Mouse (Mus musculus): Measurements from ENCODE around the gene Thap11. TPM values are rescaled to one million over a fixed set of nuclear protein-coding genes. Genes with fewer than 3 reads are reported as not detected.

The Thap11 gene
- 41.5 and 45.3 TPM in 2 replicates for polyA plus RNA-seq (2012; rRNA removed)

DNA sequence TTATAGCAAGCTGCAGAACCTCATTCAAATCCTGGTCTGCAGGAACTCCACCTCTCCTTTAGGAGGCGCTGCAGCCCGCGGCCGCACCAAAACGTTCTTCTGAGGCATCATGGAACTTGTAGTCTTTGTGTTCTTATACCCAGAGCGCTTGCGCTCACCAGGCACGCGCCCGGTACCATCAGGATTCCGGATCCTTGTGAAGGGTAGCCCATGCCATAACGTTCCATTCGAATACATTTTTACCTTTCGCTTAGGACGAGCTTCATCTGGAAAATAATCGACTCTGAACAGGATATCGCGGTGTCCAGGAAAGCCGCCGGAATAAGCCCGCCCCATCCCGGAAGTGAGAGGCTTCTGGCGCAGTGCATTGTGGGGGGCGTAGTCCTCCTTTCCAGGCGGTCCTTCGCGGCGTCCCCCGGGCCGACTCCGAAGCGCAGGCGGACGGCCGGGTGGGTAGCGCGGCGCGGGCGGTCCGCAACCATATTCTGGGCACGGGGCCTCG lies at the start of gene Thap11:
Gene Thap11, plus strand, starts transcription at position 418 of the 502 bp plus-strand sequence.
- WGBS: under 1% methylated on average over 43 of the region's 43 CpGs
- Histone ChIP-seq H3K4me3 (ENCODE audit: insufficient read depth, low read depth, low read length) (peak within 1 kb of the TSS; percentile 63), H3K27ac (ENCODE audit: insufficient read depth, low read depth, low read length) (peak within 1 kb of the TSS; percentile 89), H3K36me3 (ENCODE audit: control insufficient read depth, insufficient read depth, low read length) (no peaks in the 10 kb centered on the region), H3K4me1 (ENCODE audit: control insufficient read depth, insufficient read depth, low read length) (peaks cover 8% of the 10 kb centered on the region; the same call in 1 of the 2 replicates), H3K27me3 (replicated peaks; ENCODE audit: control insufficient read depth, insufficient read depth, low read length) (no peaks in the 10 kb centered on the region)
- no peak for TF ChIP-seq POLR2A (IDR thresholded peaks at IDR 0.05; ENCODE audit: low read depth, low read length)
- peak; percentile 82 for TF ChIP-seq CTCF (conservative IDR thresholded peaks at IDR 0.05; ENCODE audit: insufficient read depth, insufficient read length, low read depth, low read length)
- DNase-seq: peak; percentile 96

DNA sequence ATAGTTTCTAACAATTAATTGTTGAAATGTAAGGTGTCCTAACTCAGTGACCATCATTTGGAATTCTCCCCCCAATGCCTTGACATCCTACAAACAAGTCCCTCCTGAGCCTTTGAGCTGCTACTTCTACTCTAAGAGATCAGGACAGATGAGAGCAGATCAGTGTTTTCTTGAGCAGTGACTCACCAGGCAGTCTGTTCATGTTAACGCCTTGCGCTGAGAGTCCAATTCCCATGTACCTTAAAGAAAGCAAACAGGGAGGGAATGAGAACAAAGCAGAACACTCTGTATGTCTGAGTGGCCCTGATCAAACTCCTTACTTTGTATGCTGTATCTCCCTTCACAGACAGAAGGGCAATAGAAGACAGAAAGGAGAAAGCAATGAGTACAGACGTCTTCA lies 49.6 kb upstream of the Thap11 start:
- 76% methylated on average over 3 of the region's 3 CpGs for WGBS
- DNase-seq: no peak
- TF ChIP-seq POLR2A (IDR thresholded peaks at IDR 0.05; ENCODE audit: low read depth, low read length): no peak
- no peak for TF ChIP-seq CTCF (conservative IDR thresholded peaks at IDR 0.05; ENCODE audit: insufficient read depth, insufficient read length, low read depth, low read length)

DNA sequence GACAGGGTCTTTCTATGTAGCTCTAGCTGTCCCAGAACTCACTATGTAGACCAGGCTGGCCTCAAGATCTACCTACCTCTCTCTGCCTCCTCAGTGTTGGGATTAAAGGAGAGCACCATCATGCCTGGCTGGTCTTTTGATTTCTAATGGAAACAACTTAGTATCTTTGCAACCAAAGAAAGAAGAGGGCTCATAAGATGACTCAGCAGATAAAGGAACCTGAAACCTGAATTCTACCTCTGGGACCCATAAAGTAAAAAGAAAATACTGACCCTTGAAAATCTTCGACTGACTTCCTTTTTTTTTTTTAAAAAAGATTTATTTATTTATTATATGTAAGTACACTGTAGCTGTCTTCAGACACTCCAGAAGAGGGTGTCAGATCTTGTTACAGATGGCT lies 49.0 kb upstream of the Thap11 start:
- TF ChIP-seq CTCF (conservative IDR thresholded peaks at IDR 0.05; ENCODE audit: insufficient read depth, insufficient read length, low read depth, low read length): no peak
- no peak for TF ChIP-seq POLR2A (IDR thresholded peaks at IDR 0.05; ENCODE audit: low read depth, low read length)
- Histone ChIP-seq H3K27ac (ENCODE audit: insufficient read depth, low read depth, low read length) (0 out of 2 replicates have a peak overlapping the region, but pooled peaks have one; percentile 17), H3K27me3 (replicated peaks; ENCODE audit: control insufficient read depth, insufficient read depth, low read length) (no peaks in the 10 kb centered on the region), H3K36me3 (ENCODE audit: control insufficient read depth, insufficient read depth, low read length) (no peaks in the 10 kb centered on the region; the same call in none of the 2 replicates), H3K4me3 (ENCODE audit: insufficient read depth, low read depth, low read length) (no peak overlapping the region), H3K4me1 (ENCODE audit: control insufficient read depth, insufficient read depth, low read length) (peaks cover 28% of the 10 kb centered on the region)
- WGBS: 55% methylated on average over 1 of the region's 1 CpGs
- DNase-seq: no peak

More for the DNA sequence above, 49.6 kb upstream of the Thap11 start:
- no peaks in the 10 kb centered on the region; the same call in none of the 2 replicates for H3K36me3 ChIP-seq (ENCODE audit: control insufficient read depth, insufficient read depth, low read length)
- H3K4me3 ChIP-seq (ENCODE audit: insufficient read depth, low read depth, low read length): no peak overlapping the region
- peaks cover 26% of the 10 kb centered on the region for H3K4me1 ChIP-seq (ENCODE audit: control insufficient read depth, insufficient read depth, low read length)
- no peaks in the 10 kb centered on the region for H3K27me3 ChIP-seq (replicated peaks; ENCODE audit: control insufficient read depth, insufficient read depth, low read length)
- H3K27ac ChIP-seq (ENCODE audit: insufficient read depth, low read depth, low read length): peak overlapping the region; percentile 89

DNA sequence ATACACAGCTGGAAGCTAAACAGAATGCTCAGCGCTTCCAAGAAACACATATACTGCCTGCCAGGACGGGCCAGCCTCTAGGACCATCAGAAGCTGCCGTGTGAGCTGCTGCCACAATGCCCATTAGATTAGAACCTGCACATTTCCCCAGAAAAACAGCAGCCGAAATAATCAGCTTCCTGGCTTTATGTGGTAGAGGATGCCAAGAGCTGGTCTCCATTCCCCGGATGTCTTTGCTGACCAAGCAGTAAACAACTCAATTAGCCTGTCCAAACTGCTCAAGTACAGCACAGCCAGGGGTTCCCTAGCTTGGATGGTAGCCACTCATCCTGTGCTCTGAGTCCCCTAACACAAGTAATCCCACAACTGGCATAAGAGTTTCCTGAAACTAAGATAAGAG lies 47.2 kb upstream of the Thap11 start:
- 21% methylated on average over 5 of the region's 5 CpGs for WGBS
- Histone ChIP-seq H3K36me3 (ENCODE audit: control insufficient read depth, insufficient read depth, low read length) (no peaks in the 10 kb centered on the region; the same call in none of the 2 replicates), H3K4me3 (ENCODE audit: insufficient read depth, low read depth, low read length) (no peak overlapping the region), H3K4me1 (ENCODE audit: control insufficient read depth, insufficient read depth, low read length) (peaks cover 40% of the 10 kb centered on the region), H3K27ac (ENCODE audit: insufficient read depth, low read depth, low read length) (peak overlapping the region; percentile 79), H3K27me3 (replicated peaks; ENCODE audit: control insufficient read depth, insufficient read depth, low read length) (no peaks in the 10 kb centered on the region)
- peak; percentile 72 for DNase-seq
- TF ChIP-seq CTCF (conservative IDR thresholded peaks at IDR 0.05; ENCODE audit: insufficient read depth, insufficient read length, low read depth, low read length) (no peak), POLR2A (IDR thresholded peaks at IDR 0.05; ENCODE audit: low read depth, low read length) (no peak)

DNA sequence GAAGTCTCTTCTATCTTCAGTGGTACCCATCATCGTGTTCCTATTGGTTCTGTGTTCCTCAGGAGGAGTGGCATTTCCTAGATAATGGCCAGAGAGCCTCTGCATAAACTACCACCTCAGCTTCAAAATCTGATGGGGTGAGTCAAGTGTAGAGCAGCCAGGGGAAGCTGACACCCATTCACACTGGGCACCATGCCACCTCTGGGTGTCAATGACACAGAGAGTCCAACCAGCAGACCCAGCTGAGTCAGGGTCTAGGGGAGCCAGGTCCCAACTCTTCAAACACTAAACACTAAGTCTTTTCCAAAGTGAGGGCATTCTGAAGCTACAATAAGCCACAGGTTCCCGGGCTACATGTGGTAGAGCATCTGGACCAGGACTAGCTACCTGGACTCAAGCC lies 46.5 kb upstream of the Thap11 start:
- H3K4me1 ChIP-seq (ENCODE audit: control insufficient read depth, insufficient read depth, low read length): peaks cover 47% of the 10 kb centered on the region
- DNase-seq: peak; percentile 64
- H3K4me3 ChIP-seq (ENCODE audit: insufficient read depth, low read depth, low read length): no peak overlapping the region
- H3K27me3 ChIP-seq (replicated peaks; ENCODE audit: control insufficient read depth, insufficient read depth, low read length): no peaks in the 10 kb centered on the region
- no peak overlapping the region for H3K27ac ChIP-seq (ENCODE audit: insufficient read depth, low read depth, low read length)
- no peaks in the 10 kb centered on the region; the same call in none of the 2 replicates for H3K36me3 ChIP-seq (ENCODE audit: control insufficient read depth, insufficient read depth, low read length)
- TF ChIP-seq CTCF (conservative IDR thresholded peaks at IDR 0.05; ENCODE audit: insufficient read depth, insufficient read length, low read depth, low read length) (no peak), POLR2A (IDR thresholded peaks at IDR 0.05; ENCODE audit: low read depth, low read length) (no peak)
- WGBS: 85% methylated on average over 2 of the region's 2 CpGs

DNA sequence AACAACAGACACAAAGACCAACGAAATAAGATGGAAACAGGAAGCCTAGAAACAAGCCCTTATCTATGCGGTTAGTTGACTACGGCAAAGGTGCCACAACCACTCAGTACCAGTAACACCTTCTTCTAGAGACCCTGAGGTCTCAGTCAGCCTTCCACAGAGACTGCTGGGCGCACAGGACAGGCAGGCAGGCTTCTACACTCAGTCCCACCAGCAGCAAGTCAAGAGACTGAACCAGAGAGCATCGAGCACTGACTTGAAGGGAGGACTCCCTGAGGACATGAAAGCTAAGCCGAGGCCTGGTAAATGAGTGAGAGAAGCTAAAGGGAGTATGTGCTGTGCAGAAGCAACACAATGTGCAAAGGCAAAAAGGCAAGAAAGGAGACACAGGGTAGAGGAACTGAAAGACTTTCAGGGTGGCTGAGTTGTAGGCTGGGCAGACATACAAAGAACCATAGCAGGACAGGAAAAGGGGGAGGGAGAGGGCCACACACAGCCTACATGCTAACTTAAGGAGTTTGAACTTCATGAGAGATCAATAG lies 44.6 kb upstream of the Thap11 start:
- H3K27me3 ChIP-seq (replicated peaks; ENCODE audit: control insufficient read depth, insufficient read depth, low read length): no peaks in the 10 kb centered on the region
- 77% methylated on average over 6 of the region's 6 CpGs for WGBS
- peaks cover 43% of the 10 kb centered on the region for H3K4me1 ChIP-seq (ENCODE audit: control insufficient read depth, insufficient read depth, low read length)
- no peak for TF ChIP-seq POLR2A (IDR thresholded peaks at IDR 0.05; ENCODE audit: low read depth, low read length)
- TF ChIP-seq CTCF (conservative IDR thresholded peaks at IDR 0.05; ENCODE audit: insufficient read depth, insufficient read length, low read depth, low read length): no peak
- DNase-seq: no peak
- H3K36me3 ChIP-seq (ENCODE audit: control insufficient read depth, insufficient read depth, low read length): no peaks in the 10 kb centered on the region; the same call in none of the 2 replicates
- H3K4me3 ChIP-seq (ENCODE audit: insufficient read depth, low read depth, low read length): no peak overlapping the region
- peak overlapping the region; percentile 59; the same call in 1 of the 2 replicates for H3K27ac ChIP-seq (ENCODE audit: insufficient read depth, low read depth, low read length)

DNA sequence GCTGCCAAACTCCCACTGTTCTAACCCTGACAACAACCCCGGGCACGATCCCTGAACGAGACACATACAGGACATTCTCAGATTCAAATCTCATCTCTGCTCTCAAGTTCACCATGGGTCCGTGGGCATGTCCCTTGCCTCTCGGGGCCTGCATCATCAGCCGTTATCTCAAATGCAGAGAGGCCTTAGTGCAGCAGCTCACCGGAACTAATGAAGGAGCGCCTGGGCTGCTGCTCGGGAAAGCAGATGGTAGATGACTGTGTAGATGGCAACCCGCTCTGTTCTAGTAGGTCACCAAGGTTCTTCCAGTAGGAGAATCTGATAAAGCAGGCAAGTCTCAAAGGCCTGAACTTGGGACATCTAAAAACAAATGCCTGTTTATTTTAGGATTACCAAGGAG lies 43.9 kb upstream of the Thap11 start:
- Histone ChIP-seq H3K4me1 (ENCODE audit: control insufficient read depth, insufficient read depth, low read length) (peaks cover 37% of the 10 kb centered on the region), H3K27ac (ENCODE audit: insufficient read depth, low read depth, low read length) (peak overlapping the region; percentile 15; the same call in 1 of the 2 replicates), H3K27me3 (replicated peaks; ENCODE audit: control insufficient read depth, insufficient read depth, low read length) (no peaks in the 10 kb centered on the region), H3K4me3 (ENCODE audit: insufficient read depth, low read depth, low read length) (no peak overlapping the region), H3K36me3 (ENCODE audit: control insufficient read depth, insufficient read depth, low read length) (no peaks in the 10 kb centered on the region)
- 68% methylated on average over 10 of the region's 10 CpGs for WGBS
- DNase-seq: no peak
- TF ChIP-seq POLR2A (IDR thresholded peaks at IDR 0.05; ENCODE audit: low read depth, low read length) (no peak), CTCF (conservative IDR thresholded peaks at IDR 0.05; ENCODE audit: insufficient read depth, insufficient read length, low read depth, low read length) (no peak)
